Mouse (Mus musculus) adipocyte (in vitro differentiated cells): ENCODE measurements at regions not wholly inside any gene's neighbourhood (a gene's known extent, or its start where the extent isn't known, plus 50 kb on each side); places are given as distances from the start of the nearest gene placed in this dataset.

Experiments
- DNase-seq: peaks from one replicate; pipeline ENCODE4 v3.0.0-alpha.2; 2016; ENCODE audit warnings: low spot score

DNA sequence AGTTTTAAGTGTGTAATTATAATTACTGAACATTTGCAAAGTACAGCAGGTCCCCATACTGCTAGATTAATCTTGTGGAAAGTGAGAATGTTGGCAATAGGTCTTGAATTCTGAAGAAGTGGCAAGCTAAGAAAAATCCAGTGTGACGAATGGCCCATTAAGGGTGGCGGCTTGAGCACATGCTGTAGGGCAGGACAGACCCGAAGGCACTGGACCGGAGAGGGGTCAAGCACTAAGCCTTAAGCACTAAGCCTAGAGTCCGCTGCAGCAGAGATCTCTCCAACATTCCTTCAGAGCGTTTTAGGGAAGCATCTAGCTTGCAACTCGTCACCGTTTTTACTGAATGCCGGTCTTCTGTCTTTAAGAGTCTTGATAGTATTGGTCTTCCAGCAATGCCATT is 105.6 kb downstream of the Aldh8a1 start:
- DNase-seq: no peak

- no peak for DNase-seq
Measured at GRCm38 (mm10) chr10:21483373-21483772, 106.3 kb downstream of the Aldh8a1 start.

DNA sequence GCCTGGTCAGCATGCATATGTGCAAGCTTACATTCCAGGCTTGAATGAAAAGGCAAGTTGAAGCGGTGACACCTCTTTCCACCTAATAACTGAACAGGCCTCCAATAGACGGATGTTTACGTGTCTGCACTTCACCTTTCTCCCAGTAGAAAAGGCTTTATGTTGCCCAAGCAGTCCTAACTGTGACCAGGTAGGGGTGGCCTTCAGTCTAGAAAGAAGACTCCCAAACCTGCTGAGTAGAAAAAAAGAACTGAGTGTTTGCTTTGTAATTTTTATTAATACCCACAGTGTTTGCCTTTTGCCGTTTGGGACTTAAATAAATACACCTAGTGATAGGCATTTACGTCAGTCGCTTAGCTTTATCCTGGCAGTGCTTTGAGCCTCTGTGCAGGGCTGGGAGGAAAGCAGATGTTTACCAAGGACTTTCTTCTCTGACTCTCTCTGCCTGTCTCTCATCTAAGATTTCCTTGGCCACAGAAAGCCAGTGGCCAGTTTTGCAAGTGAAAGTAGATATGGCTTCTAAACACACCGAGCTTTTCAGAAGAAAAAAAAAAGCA is 104.5 kb upstream of the 1700020N01Rik start:
- DNase-seq: no peak

DNA sequence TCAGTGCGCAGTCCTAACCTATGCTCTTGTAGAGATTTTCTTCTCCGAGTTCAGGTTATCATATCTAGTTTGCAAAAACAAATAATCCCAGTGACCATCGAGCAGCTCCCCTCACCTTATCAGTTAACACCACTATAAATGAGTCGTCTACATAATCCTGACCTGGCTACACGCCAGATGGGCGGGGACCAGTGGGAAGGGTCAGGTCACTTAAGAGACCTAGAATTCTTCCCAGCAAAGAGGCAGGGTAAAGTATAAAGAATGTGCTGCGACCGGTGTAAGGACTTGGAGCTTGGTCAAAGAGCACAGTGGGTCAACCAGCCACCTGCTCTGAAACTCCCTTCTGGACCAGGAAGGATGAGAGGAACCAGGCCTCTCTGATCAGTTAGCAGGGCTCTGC is 102.0 kb upstream of the 1700020N01Rik start:
- no peak for DNase-seq

GRCm38 (mm10) chr10:21492254-21492894 is 100.6 kb upstream of the 1700020N01Rik start:
- DNase-seq: no peak

DNA sequence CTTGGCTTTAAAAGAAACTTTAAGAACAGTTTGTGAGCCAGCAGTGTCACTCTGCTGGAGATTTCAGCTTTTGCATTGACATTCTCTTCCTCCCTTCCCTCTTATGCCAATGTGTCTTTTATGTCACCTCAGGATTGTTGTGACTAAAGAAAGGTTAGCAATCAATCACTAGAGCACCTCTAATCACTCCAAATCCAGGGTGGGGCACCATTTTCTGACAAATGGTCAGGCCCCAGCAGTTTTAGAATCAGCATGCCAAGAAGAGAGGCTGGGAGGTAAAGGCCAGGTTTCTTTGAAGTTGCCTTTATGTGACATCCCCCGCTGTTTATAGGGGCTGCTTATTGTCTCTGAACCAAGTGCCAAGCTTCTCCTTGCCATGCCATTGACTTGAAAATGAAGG is 98.4 kb upstream of the 1700020N01Rik start:
- DNase-seq: no peak

GRCm38 (mm10) chr10:21497110-21497509 is 95.8 kb upstream of the 1700020N01Rik start:
- no peak for DNase-seq

GRCm38 (mm10) chr10:21498143-21498542 is 94.8 kb upstream of the 1700020N01Rik start:
- no peak for DNase-seq

- DNase-seq: no peak
Measured at GRCm38 (mm10) chr10:21501658-21502057, 91.3 kb upstream of the 1700020N01Rik start.

DNA sequence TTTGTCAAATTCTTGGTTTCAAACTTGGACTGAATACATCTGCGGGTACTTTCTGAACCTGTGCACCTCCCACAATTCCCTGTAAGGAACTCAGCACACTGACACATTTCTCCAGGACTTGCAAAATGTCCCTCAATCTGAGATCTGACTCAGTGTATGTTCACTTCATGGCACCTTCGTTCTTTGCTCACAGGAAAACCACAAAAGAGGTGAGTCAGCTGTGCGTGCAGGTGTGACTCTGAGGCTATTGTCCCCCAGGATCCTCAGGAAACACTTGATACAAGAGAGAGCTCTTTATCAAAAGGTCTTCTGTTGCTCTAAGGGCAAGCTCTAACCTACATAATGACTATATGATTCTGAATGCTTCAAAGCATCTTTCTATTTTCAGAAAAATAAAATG is 88.5 kb upstream of the 1700020N01Rik start:
- no peak for DNase-seq

DNA sequence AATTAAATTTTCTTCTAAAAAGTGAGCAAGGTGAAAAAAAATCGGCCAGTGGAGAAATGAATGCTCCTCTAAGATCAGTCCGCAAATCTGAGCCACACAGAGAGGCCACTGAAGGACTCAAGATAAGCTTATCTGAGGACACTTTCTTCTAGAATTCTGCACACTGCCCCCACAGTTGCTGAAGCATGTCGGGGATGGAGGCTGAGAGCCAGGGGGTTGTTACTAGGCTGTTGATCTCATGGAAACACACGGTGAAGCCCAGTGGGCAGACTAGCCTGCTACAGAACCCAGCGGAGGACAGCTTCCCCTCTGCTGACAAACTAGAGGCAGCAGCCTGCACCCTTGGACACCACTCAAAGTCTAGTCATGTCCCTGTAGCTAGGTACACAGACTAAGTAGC is 81.6 kb upstream of the 1700020N01Rik start:
- DNase-seq: no peak

GRCm38 (mm10) chr10:21512486-21512885 is 80.5 kb upstream of the 1700020N01Rik start:
- DNase-seq: no peak

DNA sequence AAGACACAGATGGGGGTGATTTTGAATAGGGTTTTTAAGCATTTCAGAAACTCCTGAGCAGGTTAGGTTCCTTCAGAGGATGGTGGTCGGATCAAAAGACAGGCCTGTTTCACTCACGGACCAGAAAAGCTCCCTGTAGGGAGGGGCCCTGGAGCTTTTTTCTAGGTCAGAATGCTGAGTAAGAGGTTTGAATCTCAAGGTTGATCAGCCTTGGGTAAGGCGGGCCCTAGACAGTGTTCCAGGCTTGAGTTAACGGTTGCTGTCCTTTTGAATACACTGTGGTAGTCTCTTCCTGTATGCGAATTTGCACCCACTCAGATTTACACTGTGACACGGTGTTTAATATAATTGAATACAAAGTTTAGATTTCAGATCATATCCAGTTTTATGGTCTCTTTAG is 75.2 kb upstream of the 1700020N01Rik start:
- DNase-seq: no peak

DNA sequence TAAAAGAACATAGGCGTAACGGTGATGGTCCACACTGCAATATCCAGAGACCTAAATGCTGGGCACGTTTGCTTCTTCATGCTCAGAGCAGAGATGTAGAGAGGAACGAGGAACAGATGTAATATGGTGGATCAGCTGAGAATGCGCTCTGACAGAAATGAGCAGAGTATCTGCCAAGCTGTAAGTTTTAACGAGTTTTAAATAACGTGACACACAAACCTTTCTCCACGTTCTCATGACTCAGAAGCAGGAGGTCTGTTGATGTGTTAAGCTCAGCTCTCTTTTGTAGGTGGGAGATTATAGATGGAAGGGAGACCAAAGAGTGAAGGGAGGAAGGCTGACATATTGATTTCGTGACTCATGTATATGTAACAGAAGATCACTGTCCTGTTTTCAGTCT is 72.1 kb upstream of the 1700020N01Rik start:
- no peak for DNase-seq

GRCm38 (mm10) chr10:21525555-21525954 is 67.4 kb upstream of the 1700020N01Rik start:
- DNase-seq: no peak

DNA sequence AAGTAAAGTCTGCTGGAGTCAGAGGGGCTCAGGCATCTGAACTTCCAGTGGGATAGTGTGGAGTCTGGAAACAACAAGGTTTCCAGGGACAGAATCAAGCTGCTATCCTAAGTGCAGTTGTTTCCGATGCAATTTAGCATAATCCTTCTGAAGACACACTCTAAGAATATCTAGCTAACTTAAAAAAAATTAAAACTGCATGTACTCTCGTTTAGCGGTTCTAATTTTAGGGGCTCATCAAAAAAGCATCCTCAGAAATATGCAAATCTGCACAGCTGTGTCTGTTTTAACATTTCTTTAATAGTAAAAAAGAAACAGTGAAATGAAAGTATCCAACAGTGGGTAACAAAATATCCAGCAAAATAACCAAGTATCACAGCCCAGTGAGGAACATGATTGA is 64.5 kb upstream of the 1700020N01Rik start:
- DNase-seq: no peak

- DNase-seq: no peak
Measured at GRCm38 (mm10) chr10:21529098-21529749, 63.7 kb upstream of the 1700020N01Rik start.

DNA sequence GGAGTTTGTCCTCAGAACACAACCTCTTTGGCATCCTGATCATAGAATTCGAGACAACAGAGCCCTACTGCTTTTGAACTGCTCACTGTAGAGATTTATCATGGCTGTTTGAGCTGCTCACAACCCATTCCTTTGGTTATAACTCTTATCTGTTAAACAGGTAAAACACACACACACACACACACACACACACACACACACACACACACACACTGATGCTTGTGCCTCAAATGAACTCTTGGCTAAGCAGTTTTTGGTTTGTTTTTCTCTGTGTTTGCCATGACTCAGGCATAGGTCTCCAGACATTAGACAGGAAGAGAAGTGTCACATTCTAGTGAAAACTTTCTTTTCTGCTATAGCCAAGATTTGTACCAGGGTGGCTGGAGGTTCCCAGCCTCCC is 60.8 kb upstream of the 1700020N01Rik start:
- no peak for DNase-seq

DNA sequence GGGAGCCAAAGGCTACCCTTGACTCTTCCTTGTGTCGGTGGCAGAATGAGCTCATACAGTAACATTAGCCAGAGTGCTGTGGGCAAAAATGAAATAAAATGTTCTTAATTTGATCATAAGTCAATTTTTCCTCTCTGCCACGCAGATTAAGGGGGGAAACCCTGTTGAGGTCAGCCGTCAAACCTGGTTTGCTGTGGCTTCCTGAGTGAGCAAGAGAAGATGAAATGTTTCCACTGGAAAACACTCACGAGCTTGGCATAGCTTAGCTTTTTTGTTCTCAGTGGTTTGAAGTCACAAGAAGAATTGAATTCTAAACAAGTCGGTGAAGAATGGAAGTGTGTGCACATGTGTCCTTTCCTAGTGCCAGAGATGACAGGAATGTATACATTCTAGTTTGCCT is 57.3 kb upstream of the 1700020N01Rik start:
- no peak for DNase-seq

DNA sequence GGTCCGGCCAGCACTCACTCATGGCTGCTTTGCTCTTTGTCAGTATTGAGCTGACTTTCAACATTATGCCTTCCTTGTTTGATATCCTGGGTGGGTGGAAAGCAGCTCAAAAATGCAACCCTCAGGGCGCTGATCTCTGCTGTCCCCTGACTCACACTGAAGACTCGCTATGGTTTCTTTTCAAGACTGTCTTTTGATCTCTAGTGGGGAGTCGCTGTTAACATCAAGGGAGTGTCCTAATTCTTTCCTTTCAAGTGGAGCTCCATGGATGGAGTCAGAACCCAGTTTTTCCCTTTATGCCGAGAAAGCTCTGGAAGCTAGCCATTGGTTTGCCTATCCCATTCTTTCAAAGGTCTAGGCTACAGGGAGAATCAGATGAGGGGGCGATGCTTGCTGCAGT is 54.5 kb upstream of the 1700020N01Rik start:
- DNase-seq: no peak
